Mouse (Mus musculus) cerebellum, adult 8-10 months (tissue): ENCODE data around the gene Atp6v1b1.

Experiments used
- DNase-seq: peaks from one replicate; pipeline ENCODE4 v3.0.0; 2022

Gene Atp6v1b1

GRCm38 (mm10) chr6:83742761-83743160 is at the start of gene Atp6v1b1:
Atp6v1b1 (plus strand) TSS chr6:83742990.
- DNase-seq: no peak

- no peak for DNase-seq
Observed at GRCm38 (mm10) chr6:83693835-83694234, 49.0 kb upstream of the Atp6v1b1 start.

GRCm38 (mm10) chr6:83695731-83696130 is 47.1 kb upstream of the Atp6v1b1 start:
- no peak for DNase-seq

GRCm38 (mm10) chr6:83696684-83697083 is 46.1 kb upstream of the Atp6v1b1 start:
- DNase-seq: no peak

- DNase-seq: no peak
Observed at GRCm38 (mm10) chr6:83697932-83698331, 44.9 kb upstream of the Atp6v1b1 start.

GRCm38 (mm10) chr6:83699971-83700370 is 42.8 kb upstream of the Atp6v1b1 start:
- no peak for DNase-seq

- DNase-seq: no peak
Observed at GRCm38 (mm10) chr6:83701001-83701400, 41.8 kb upstream of the Atp6v1b1 start.

- DNase-seq: no peak
Observed at GRCm38 (mm10) chr6:83702146-83702999, 40.4 kb upstream of the Atp6v1b1 start.

GRCm38 (mm10) chr6:83703000-83703721 is 39.6 kb upstream of the Atp6v1b1 start:
- DNase-seq: no peak

GRCm38 (mm10) chr6:83703722-83704078 is 39.1 kb upstream of the Atp6v1b1 start:
- no peak for DNase-seq

GRCm38 (mm10) chr6:83704294-83704693 is 38.5 kb upstream of the Atp6v1b1 start:
- DNase-seq: no peak

- no peak for DNase-seq
Observed at GRCm38 (mm10) chr6:83704701-83705100, 38.1 kb upstream of the Atp6v1b1 start.

GRCm38 (mm10) chr6:83707738-83708510 is 34.9 kb upstream of the Atp6v1b1 start:
- DNase-seq: no peak

- DNase-seq: no peak
Observed at GRCm38 (mm10) chr6:83710361-83711066, 32.3 kb upstream of the Atp6v1b1 start.

- DNase-seq: no peak
Observed at GRCm38 (mm10) chr6:83711067-83711675, 31.6 kb upstream of the Atp6v1b1 start, which contains the start of gene Vax2. Vax2 (plus strand) TSS chr6:83711264.

GRCm38 (mm10) chr6:83711725-83712475 is 30.9 kb upstream of the Atp6v1b1 start:
- no peak for DNase-seq

GRCm38 (mm10) chr6:83713271-83714136 is 29.3 kb upstream of the Atp6v1b1 start:
- no peak for DNase-seq

GRCm38 (mm10) chr6:83714221-83715123 is 28.3 kb upstream of the Atp6v1b1 start:
- DNase-seq: no peak
